Mouse (Mus musculus) hematopoietic multipotent progenitor cell, adult 10-12 weeks (in vitro differentiated cells): ENCODE measurements around the gene Dhx15. TPM values are rescaled to one million over a fixed set of nuclear protein-coding genes. Genes with fewer than 3 reads are reported as not detected.

ENCODE experiments used
- polyA plus RNA-seq: library from polyadenylated mRNA; stranded (reverse); fragments of >175 nt; gene quantifications from 2 replicates; pipeline ENCODE4 v1.2.3, GENCODE M21; 2012; ENCODE audit warnings: low replicate concordance

Dhx15 gene
- 55.9 and 56.2 TPM in 2 replicates for polyA plus RNA-seq

GRCm38 (mm10) chr5:52190371-52191179 is at the start of gene Dhx15:
TSS of gene Dhx15 (minus strand) at chr5:52190514.

Other genes starting within 250 kb of the Dhx15 start
- 0.29 and 0.35 TPM in 2 replicates for gene Sod3, start 173.3 kb upstream of the Dhx15 start, polyA plus RNA-seq